Mouse (Mus musculus): ENCODE measurements around the gene Fcgr3. TPM values are rescaled to one million over a fixed set of nuclear protein-coding genes. Genes with fewer than 3 reads are reported as not detected.
"Not testable (repeated sequence)": the region's sequence is repeated elsewhere in the genome, so short reads cannot be mapped to it uniquely, and the experiment has no call there.

The Fcgr3 gene
- polyA plus RNA-seq, 1 experiment from 2014 or later, result 5.5 TPM

GRCm38 (mm10) chr1:171101033-171101432, 36.3 kb upstream of the Fcgr3 start:
- Histone ChIP-seq H3K36me3 (replicated peaks) (no peaks in the 10 kb centered on the region), H3K4me3 (peak overlapping the region; percentile 66; the same call in 1 of the 2 replicates), H3K27me3 (replicated peaks; ENCODE audit: low read depth, poor library complexity, severe bottlenecking) (0 out of 2 replicates have a peak, but pooled peaks cover 8% of the 10 kb centered on the region), H3K9me3 (no peaks in the 10 kb centered on the region), H3K27ac (replicated peaks) (no peak overlapping the region), H3K4me1 (peaks cover 32% of the 10 kb centered on the region)
- no peak for DNase-seq (ENCODE audit: low spot score)
- WGBS, result 51% methylated on average over 2 of the region's 2 CpGs

- H3K9me3 ChIP-seq, result no peaks in the 10 kb centered on the region
- no peak overlapping the region for H3K27ac ChIP-seq (replicated peaks)
- 0 out of 2 replicates have a peak, but pooled peaks cover 8% of the 10 kb centered on the region for H3K27me3 ChIP-seq (replicated peaks; ENCODE audit: low read depth, poor library complexity, severe bottlenecking)
- H3K4me1 ChIP-seq, result peaks cover 25% of the 10 kb centered on the region
- no peak overlapping the region for H3K4me3 ChIP-seq
- no peaks in the 10 kb centered on the region for H3K36me3 ChIP-seq (replicated peaks)
- 41% methylated on average over 2 of the region's 2 CpGs for WGBS
- no peak for DNase-seq (ENCODE audit: low spot score)
These were observed 32.9 kb upstream of the Fcgr3 start for GRCm38 (mm10) chr1:171097612-171098011.

- Histone ChIP-seq H3K27ac (replicated peaks) (no peak overlapping the region), H3K9me3 (no peaks in the 10 kb centered on the region), H3K4me1 (peaks cover 25% of the 10 kb centered on the region), H3K4me3 (no peak overlapping the region), H3K36me3 (replicated peaks) (no peaks in the 10 kb centered on the region), H3K27me3 (replicated peaks; ENCODE audit: low read depth, poor library complexity, severe bottlenecking) (0 out of 2 replicates have a peak, but pooled peaks cover 8% of the 10 kb centered on the region)
- DNase-seq (ENCODE audit: low spot score), result no peak
These were observed 32.4 kb upstream of the Fcgr3 start for GRCm38 (mm10) chr1:171097136-171097535.

DNA sequence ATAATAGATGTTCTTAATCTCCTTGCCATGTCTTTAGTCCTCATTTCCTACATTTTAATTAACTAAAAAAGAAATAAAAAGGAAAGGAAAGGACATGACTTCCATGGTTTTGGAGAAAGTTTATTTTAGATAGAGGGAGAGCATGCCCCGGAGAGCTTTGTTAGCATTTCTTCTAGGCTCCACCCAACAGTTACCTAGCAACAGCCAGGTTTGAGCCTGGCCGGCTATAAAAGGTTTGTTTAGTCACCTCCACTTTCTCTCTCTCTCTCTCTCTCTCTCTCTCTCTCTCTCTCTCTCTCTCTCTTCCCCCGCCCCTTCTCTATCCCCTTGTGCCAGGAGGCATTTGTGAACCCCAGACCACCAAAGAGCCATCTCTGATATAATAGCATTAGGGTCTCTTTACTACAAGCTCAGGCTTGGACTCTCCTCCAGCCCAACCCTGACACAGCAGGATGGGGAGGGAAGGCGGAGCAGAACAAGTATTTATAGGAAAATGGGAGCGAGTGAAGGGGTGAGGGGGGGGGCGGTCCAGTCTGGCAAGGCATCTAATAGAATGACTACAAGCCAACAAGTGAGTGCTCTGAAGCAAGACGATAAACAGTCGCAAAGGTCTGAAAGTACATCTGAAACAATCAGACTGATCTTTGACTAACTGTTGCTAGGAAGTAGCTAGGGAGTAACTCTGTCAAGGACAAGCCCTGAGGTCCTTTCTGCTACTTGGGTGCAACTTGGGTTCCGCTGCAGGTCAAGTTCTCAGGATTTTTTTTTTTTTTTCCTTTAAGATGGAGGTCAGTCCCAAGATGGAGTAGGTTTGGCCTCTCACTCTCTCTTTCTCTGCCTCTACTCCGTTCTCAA, 31.6 kb upstream of the Fcgr3 start:
- WGBS, result 22% methylated on average over 10 of the region's 10 CpGs

GRCm38 (mm10) chr1:171094424-171094823, 29.7 kb upstream of the Fcgr3 start:
- Histone ChIP-seq H3K9me3 (no peaks in the 10 kb centered on the region), H3K4me3 (no peak overlapping the region), H3K27ac (replicated peaks) (no peak overlapping the region), H3K4me1 (peaks cover 18% of the 10 kb centered on the region), H3K27me3 (replicated peaks; ENCODE audit: low read depth, poor library complexity, severe bottlenecking) (peaks cover 15% of the 10 kb centered on the region; the same call in 1 of the 2 replicates), H3K36me3 (replicated peaks) (no peaks in the 10 kb centered on the region)
- no peak for DNase-seq (ENCODE audit: low spot score)
- WGBS, result 70% methylated on average over 4 of the region's 4 CpGs

More for the DNA sequence above, 31.6 kb upstream of the Fcgr3 start:
- no peak overlapping the region for H3K27ac ChIP-seq (replicated peaks)
- no peaks in the 10 kb centered on the region for H3K9me3 ChIP-seq
- peaks cover 23% of the 10 kb centered on the region for H3K4me1 ChIP-seq
- peak overlapping the region; percentile 34; the same call in 1 of the 2 replicates for H3K4me3 ChIP-seq
- no peak for DNase-seq (ENCODE audit: low spot score)
- H3K27me3 ChIP-seq (replicated peaks; ENCODE audit: low read depth, poor library complexity, severe bottlenecking), result peaks cover 10% of the 10 kb centered on the region; the same call in 1 of the 2 replicates
- H3K36me3 ChIP-seq (replicated peaks), result no peaks in the 10 kb centered on the region

DNA sequence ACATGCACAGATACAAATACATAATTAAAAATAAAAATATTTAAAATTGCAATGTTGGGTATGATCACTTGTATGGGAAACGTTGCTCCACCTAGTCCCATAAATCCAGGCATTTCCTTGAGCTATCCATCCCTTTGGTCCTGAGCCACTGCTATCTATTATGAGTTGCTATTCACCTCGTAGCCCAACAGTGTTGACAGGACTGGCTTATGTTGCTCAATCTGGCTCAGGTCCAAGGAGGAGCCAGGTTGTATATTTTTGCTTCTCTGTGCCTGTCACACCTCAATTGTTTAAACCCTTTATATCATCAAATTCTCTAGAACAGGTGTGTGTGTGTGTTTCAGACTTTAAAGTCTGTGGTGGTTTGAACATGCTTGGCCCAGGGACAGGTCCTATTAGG, 26.0 kb upstream of the Fcgr3 start:
- Histone ChIP-seq H3K4me3 (no peak overlapping the region), H3K9me3 (no peaks in the 10 kb centered on the region), H3K4me1 (peaks cover 15% of the 10 kb centered on the region), H3K27me3 (replicated peaks; ENCODE audit: low read depth, poor library complexity, severe bottlenecking) (peaks cover 36% of the 10 kb centered on the region), H3K36me3 (replicated peaks) (no peaks in the 10 kb centered on the region), H3K27ac (replicated peaks) (no peak overlapping the region)
- WGBS, result 85% methylated on average over 2 of the region's 2 CpGs
- DNase-seq (ENCODE audit: low spot score), result no peak

GRCm38 (mm10) chr1:171089891-171090290, 25.2 kb upstream of the Fcgr3 start:
- Histone ChIP-seq H3K9me3 (no peaks in the 10 kb centered on the region), H3K4me3 (no peak overlapping the region), H3K27ac (replicated peaks) (no peak overlapping the region), H3K4me1 (peaks cover 18% of the 10 kb centered on the region), H3K27me3 (replicated peaks; ENCODE audit: low read depth, poor library complexity, severe bottlenecking) (peaks cover 44% of the 10 kb centered on the region), H3K36me3 (replicated peaks) (no peaks in the 10 kb centered on the region)
- 86% methylated on average over 1 of the region's 1 CpGs for WGBS
- no peak for DNase-seq (ENCODE audit: low spot score)

GRCm38 (mm10) chr1:171088237-171088869, 23.6 kb upstream of the Fcgr3 start:
- DNase-seq (ENCODE audit: low spot score), result peak; percentile 61
- peaks cover 18% of the 10 kb centered on the region for H3K4me1 ChIP-seq
- peaks cover 48% of the 10 kb centered on the region for H3K27me3 ChIP-seq (replicated peaks; ENCODE audit: low read depth, poor library complexity, severe bottlenecking)
- H3K36me3 ChIP-seq (replicated peaks); H3K9me3 ChIP-seq; H3K27ac ChIP-seq (replicated peaks): not testable (repeated sequence)
- peak overlapping the region; percentile 39 for H3K4me3 ChIP-seq
- whole genome bisulfite sequencing, result 3% methylated on average over 10 of the region's 10 CpGs

GRCm38 (mm10) chr1:171085718-171086117, 21.0 kb upstream of the Fcgr3 start:
- H3K4me3 ChIP-seq, result peak overlapping the region; percentile 65
- no peaks in the 10 kb centered on the region for H3K9me3 ChIP-seq
- H3K27ac ChIP-seq (replicated peaks), result 0 out of 2 replicates have a peak overlapping the region, but pooled peaks have one; percentile 30
- 1% methylated on average over 26 of the region's 26 CpGs for WGBS
- H3K27me3 ChIP-seq (replicated peaks; ENCODE audit: low read depth, poor library complexity, severe bottlenecking), result peaks cover 54% of the 10 kb centered on the region
- H3K36me3 ChIP-seq (replicated peaks), result no peaks in the 10 kb centered on the region
- DNase-seq (ENCODE audit: low spot score), result peak; percentile 56
- H3K4me1 ChIP-seq, result peaks cover 18% of the 10 kb centered on the region

- H3K9me3 ChIP-seq; H3K36me3 ChIP-seq (replicated peaks); DNase-seq (ENCODE audit: low spot score); H3K27ac ChIP-seq (replicated peaks); H3K4me3 ChIP-seq; H3K4me1 ChIP-seq: not testable (repeated sequence)
- peaks cover 56% of the 10 kb centered on the region for H3K27me3 ChIP-seq (replicated peaks; ENCODE audit: low read depth, poor library complexity, severe bottlenecking)
- 34% methylated on average over 12 of the region's 17 CpGs for WGBS
These were observed 16.9 kb upstream of the Fcgr3 start for GRCm38 (mm10) chr1:171081512-171082231.

GRCm38 (mm10) chr1:171079825-171080224, 15.1 kb upstream of the Fcgr3 start:
- H3K9me3 ChIP-seq; H3K4me3 ChIP-seq; H3K4me1 ChIP-seq; H3K27ac ChIP-seq (replicated peaks); H3K36me3 ChIP-seq (replicated peaks); DNase-seq (ENCODE audit: low spot score): not testable (repeated sequence)
- no CpG with 5 or more reads among the region's 43 CpGs for WGBS
- H3K27me3 ChIP-seq (replicated peaks; ENCODE audit: low read depth, poor library complexity, severe bottlenecking), result peaks cover 44% of the 10 kb centered on the region

- H3K9me3 ChIP-seq; H3K36me3 ChIP-seq (replicated peaks); H3K27ac ChIP-seq (replicated peaks); H3K4me1 ChIP-seq; DNase-seq (ENCODE audit: low spot score): not testable (repeated sequence)
- 0 out of 2 replicates have a peak overlapping the region, but pooled peaks have one; percentile 29 for H3K4me3 ChIP-seq
- WGBS, result 0% methylated on average over 1 of the region's 35 CpGs
- peaks cover 42% of the 10 kb centered on the region for H3K27me3 ChIP-seq (replicated peaks; ENCODE audit: low read depth, poor library complexity, severe bottlenecking)
These were observed 14.6 kb upstream of the Fcgr3 start for GRCm38 (mm10) chr1:171079345-171079744.
